Mouse (Mus musculus): ENCODE results near the gene AY761185. TPM values are rescaled to one million over a fixed set of nuclear protein-coding genes. Genes with fewer than 3 reads are reported as not detected.

The AY761185 gene
- 1.5 TPM in 1 of 2 replicates, not detected in the other for polyA plus RNA-seq (2012; rRNA removed)

DNA sequence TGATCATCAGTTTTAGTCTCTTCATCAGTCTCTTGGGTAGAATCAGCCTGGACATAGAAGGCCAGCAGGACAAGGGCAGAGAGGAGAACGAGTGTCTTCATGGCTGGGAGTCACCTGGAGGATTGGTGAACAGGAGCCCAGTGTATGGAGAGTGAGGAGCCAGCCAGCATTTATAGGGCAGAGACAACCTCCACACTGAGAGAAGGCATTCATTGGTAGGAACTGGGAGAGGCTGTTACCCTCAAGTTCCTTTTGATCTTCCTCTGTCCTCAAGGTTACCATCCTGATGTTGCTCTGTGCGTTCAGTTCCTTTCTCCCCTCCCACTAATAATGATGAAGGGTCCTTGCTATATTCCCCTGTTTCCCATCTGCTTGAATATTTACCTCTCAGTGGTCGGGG, at the start of gene AY761185:
AY761185 (minus strand) TSS at position 101 of the 400 bp plus-strand sequence.

DNA sequence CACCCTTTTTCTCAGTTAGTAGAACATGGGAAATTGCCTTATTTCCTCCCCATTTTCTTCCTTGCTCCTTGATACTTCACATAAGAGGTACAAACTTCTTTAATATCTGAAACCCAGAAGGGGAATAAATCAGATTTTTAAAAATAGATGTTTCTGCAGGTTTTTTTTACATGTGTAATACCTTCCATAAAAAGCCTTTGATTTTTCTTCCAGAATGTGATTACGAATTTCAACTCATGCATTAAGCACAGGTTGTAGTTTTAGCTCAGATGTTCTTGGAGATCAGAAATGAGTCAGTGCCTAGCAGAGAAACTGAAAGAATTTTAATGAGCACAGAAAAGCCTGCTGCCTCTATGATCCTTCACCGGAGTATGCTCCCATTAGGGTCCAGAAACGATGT, 22.5 kb downstream of the AY761185 start, which contains the start of gene Gm6040:
Gm6040 (minus strand) TSS at position 101 of the 400 bp plus-strand sequence.

DNA sequence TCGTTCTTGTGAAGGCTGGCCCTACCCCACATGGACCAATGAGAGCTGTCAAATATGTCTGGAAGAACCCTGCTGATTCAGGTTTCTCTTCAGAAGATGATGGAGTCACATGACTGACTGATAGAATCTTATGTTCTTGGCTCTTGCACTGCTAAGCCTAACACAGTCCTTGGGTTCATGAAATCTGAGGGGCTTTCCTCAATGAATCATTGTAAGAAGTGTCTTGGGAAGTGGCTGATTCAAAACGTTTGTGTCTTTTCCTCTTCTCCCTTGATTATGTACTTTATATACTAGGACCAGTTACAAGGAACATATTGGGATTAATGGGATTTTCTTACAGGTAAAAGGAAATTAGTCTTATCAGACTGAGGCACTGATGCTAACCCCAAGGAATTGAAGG, 42.0 kb downstream of the AY761185 start, which contains the start of gene Gm15056:
Gm15056 (minus strand) TSS at position 101 of the 400 bp plus-strand sequence.

Other genes with a start within 250 kb of the AY761185 start
- not detected in 2 replicates for gene Defb33, start 52.0 kb downstream of the AY761185 start, polyA plus RNA-seq (2012; rRNA removed)
- not detected in 2 replicates for gene Gm15056, start 42.1 kb downstream of the AY761185 start, polyA plus RNA-seq (2012; rRNA removed)
- not detected in 2 replicates for gene Gm6040, start 22.6 kb downstream of the AY761185 start, polyA plus RNA-seq (2012; rRNA removed)
- gene Defa21, start 80.8 kb upstream of the AY761185 start, polyA plus RNA-seq (2012; rRNA removed), result not detected in 2 replicates
- gene Defa23, start 110.3 kb upstream of the AY761185 start, polyA plus RNA-seq (2012; rRNA removed), result not detected in 2 replicates
- gene Defa35, start 120.3 kb upstream of the AY761185 start, polyA plus RNA-seq (2012; rRNA removed), result not detected in 2 replicates
- not detected in 2 replicates for gene Defa25, start 139.7 kb upstream of the AY761185 start, polyA plus RNA-seq (2012; rRNA removed)
- gene Gm14851, start 151.3 kb upstream of the AY761185 start, polyA plus RNA-seq (2012; rRNA removed), result not detected in 2 replicates
- not detected in 2 replicates for gene Defa30, start 189.9 kb upstream of the AY761185 start, polyA plus RNA-seq (2012; rRNA removed)
- gene Defa22, start 217.6 kb upstream of the AY761185 start, polyA plus RNA-seq (2012; rRNA removed), result not detected in 2 replicates
- not detected in 2 replicates for gene Defa31, start 246.9 kb upstream of the AY761185 start, polyA plus RNA-seq (2012; rRNA removed)